Mouse (Mus musculus) testis, postnatal 10 days (tissue): Measurements from ENCODE around the gene Kbtbd12.

Experiments
- DNase-seq: peaks from one replicate; pipeline ENCODE4 v3.0.0; 2021; ENCODE audit warnings: low spot score

The Kbtbd12 gene

DNA sequence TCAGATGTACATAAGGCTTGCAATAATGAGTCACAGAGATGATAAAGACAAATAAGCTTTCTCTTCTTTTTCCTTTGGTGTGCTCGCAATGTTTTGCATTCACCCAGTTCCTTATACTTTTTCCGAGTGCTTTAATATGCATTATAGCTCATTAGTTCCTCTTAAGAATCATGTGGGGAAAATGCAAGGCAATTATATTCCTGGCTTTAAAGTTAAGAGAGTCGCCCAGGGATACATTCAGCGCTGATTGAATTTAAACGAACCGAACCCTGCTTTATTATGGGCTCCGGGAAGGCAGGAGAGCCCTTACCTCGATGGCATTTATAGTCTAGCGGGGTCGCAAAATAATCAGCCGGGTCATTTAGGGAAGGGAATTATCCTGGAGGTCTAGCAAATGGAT lies 10.8 kb downstream of the Kbtbd12 start:
- DNase-seq = no peak

DNA sequence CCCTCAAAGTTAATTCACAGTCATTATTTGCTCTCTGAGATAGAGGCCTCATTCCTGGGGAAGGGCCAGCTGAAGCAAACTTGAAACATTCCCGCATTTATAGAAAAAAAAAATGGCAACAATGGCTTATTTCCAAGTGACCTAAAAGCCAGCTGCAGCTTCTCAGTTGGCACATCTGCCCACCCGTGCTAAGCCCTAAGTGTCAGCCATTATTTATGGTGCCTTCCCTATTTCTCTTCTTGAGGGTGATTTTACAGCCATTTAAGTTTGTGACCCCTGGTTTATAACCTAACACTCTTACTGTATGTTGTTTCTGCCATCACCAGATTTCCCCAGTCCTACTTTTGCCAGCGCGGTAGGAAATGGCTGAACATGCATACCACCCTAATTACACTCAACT lies 11.3 kb downstream of the Kbtbd12 start:
- no peak for DNase-seq

DNA sequence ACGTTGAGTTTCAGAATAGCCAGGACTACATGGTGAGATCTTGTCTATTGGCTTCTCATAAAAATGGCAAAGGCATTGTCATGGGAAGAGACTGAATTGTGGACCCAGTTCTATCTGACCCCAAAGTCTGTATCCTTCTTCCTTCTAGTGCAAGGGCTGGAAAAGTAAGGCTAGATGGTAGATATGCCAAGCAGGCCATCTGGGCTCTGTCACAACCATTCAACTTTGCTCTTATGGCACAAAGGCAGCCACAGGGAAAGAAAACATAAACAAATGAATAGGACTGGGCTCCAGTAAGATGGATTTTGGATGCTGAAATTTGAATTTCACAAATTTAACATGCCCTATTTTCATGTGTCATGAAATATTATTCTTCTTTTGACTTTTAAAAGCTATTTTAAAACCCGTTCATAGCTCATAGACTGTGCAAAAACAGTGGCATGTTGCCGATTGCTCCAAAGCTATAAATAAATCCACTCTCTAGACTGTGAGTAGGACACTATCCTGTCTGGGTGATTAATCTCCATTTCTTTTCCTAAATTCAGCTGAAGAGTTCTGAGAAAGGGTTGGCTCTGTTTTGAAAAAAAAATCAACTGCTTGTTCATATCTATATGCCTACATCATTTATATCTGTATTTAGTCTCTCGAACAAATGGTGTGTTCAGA lies 15.8 kb downstream of the Kbtbd12 start:
- DNase-seq = no peak

DNA sequence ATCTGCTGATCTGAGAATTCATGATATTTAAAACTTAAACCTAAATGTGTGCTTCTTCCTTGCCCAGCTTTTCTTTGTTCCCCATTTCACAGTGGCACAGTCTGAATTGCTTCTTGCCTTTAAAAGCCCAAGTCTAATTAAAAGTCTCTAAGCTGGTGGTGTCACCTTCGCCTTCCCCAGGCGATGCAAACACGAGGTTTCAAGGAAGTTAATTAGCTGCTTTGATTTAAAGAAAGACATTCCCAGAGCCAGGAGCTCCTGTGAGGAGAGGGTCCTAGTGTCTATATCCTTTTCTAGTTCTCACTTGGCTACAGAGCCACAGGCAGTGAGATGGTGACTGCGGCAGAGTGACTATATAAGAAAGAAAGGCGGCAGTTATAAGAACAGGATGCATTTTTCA lies 18.2 kb downstream of the Kbtbd12 start:
- no peak for DNase-seq

DNA sequence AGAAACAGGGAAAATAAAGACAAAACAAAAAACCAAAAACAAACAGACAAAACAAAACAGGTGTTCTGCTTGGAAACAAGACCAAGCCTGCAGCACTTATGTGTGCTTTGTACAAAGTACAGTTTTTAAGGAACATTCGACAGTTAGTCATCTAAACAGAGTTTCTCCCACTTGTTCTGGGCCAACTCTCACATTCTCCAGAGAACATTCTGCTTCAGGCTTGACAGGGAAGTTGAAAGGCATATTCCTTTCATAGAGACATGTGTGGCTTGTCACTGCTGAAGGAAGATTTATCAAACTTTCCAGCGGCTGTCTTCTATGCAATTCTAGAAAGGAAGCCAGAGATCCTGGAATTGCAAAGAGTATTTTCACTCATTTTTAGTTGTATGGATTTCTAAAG lies 22.4 kb downstream of the Kbtbd12 start:
- no peak for DNase-seq

DNA sequence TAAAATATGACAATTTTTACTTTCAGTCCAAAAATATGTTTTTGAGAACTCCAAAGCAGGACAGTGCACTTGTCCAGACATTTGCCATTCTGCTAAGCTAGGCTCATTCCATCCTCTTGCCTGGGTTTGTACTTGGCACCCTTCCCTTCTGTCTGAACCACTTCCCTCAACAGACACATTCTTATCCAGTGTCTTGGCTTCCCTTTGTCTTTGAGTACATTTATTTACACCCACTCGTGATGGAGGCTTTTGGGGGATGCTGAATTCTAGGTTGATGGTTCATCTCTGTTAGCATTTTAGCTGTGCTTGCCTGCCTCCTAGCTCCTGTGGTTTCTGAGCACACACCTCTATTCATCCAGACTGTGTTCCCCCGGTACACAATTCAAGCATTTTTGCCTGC lies 31.3 kb downstream of the Kbtbd12 start:
- no peak for DNase-seq

DNA sequence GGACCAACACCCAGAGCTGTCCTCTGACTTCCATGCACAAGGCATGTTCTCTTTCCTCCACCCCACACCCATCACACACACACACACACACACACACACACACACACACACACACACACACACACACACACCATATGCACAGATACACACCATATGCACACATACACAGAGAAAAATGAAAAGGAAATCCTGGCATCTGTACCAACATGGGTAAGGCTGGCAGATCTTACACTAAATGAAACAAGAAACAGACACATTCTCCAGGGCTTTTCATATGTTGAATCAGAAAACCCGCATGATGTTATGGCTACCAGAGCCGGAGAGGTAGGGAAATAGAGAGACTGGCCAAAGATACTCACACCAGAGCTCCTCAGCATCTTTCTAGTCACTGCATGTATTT lies 32.0 kb downstream of the Kbtbd12 start:
- DNase-seq = no peak

DNA sequence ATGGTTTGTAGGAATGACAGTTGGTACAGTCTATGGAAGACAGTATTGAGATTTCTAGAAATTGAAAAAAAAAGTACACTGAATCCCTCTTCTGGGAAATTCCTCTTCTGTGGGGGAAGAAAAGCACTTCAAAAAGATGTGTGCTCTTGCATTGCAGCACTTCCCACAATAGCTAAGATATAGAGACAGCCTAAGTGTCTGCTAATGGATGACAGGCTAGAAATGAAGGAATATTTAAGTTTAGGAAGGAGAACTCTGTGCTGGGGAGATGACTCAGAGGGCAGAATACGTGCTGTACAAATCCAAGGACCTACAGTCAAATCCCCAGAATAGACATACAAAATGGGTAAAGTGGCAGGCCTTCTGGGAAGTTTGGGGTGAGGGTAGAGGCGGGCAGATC lies 32.5 kb downstream of the Kbtbd12 start:
- DNase-seq = no peak

DNA sequence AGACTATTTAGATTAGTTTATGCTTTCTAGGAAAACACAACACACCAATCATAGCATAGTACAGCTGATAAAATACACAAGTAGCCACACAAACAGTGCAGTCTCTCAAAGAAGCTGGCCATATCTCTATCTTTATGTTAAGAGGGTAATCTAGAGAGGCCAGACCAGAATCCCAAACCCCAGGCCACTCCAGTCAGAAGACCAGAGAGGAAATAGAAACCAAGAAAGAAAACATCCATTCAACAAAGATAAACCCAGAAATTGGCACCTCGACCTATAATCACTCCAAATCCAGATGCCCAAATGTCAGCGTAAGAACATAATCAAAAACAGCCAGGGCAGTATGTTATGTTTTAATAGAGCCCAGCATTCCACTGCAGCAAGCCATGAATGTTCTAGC lies 41.6 kb downstream of the Kbtbd12 start:
- no peak for DNase-seq

DNA sequence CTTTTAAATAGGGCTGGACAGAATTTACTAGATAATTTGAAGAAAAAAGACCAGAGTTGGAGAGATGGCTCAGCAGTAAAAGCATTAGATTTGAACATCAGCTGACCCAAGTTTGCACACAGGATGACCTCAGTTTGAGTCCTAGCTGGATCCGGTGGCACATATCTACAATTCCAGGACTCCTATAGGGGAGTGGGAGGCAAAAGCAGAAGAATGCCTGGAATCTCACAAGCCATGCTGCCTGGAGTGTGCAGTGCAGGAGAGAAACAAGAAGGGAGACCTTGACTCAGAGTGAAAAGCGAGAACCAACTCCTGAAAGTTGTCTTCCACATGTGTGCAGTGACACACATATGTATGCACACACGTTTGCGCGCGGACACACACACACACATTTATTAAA lies 45.4 kb downstream of the Kbtbd12 start:
- peak; percentile 27 for DNase-seq

DNA sequence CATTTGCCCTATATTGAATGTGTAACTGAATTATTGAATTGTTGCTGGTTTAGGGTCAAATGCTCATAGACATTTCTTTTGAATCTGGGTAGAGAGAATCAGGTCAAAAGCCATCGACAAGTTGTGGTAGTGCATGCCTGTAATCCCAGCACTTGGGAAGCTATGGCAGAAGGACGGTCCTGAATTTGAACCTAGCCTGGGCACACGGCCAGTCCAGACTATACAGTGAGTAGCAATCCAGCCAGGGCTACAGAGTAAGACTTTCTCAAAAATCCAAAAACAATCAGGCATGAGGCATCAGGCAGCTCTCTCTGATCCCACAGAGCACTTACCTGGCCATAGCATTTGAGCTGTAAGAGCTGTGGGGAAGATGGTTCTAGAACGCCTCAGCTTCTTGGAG lies 47.5 kb downstream of the Kbtbd12 start:
- peak; percentile 26 for DNase-seq

DNA sequence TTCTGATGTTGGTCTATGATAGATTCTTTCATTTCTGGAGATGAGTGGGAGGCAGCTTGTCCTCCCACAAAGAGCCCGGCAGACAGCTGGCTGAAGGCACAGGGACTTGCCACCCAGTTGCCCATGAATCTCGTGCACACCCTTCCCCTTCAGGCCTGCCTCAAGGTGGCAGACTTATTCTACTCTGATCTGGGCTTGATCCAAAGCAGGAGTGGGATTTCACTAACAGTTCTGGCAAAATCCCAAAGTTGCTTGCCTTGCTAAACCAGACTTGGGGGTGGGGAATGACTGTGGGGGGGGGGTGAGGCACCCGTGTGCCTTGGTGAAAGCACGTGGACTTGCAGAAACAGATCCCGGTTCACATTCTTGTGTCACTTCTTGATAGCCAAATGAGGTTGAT lies 48.2 kb downstream of the Kbtbd12 start:
- peak; percentile 36 for DNase-seq

DNA sequence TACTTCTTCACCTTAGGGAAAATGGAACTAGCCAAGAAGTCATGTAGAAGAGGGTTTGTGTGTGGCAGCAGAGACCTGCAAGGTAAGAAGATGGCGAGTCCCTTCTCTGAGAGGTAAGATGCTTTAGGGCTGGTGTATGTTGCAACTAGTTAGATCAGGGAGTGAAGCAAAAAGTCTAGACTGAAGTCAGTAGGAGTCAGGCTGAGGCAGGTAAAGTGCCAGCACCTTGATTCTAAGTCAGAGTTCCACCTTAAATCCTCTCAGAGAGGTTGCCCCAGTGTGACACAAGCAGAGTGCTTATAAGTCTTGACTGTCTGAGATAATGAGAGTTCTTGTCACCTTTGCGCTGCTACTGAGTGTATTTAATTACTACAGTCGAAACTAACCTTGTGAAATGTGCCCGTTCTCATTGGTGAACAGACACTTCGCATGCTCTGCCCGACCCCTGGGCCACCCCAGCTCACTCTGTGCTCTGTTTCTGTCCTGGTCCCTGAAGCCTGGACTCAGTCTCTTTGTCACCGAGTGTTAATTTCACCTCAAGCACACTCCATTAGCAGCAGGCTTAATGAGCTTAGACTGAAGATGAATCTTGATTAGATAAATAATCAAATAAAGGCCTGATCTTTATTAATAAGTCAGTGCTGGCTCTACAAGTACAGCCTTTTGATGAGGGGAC lies 49.0 kb downstream of the Kbtbd12 start:
- no peak for DNase-seq

DNA sequence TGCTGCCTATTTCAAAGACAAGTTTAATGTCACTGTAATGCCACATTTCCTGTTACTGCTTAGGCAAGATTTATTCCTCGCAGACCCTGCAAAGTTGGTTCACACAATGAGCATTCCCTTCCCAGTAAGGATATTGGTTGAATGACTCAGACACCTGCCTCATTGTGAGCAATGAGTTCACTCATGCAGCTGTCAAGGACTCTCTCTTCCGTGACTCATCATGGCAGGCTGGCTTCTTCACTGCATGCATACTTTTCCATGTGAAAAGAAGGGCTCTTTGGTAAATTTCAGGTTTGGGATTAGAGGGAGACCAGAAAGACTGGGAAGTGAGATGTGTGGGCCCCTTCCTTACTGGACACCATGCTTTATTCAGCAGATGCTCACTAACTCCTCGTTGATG lies 50.7 kb downstream of the Kbtbd12 start:
- no peak for DNase-seq

DNA sequence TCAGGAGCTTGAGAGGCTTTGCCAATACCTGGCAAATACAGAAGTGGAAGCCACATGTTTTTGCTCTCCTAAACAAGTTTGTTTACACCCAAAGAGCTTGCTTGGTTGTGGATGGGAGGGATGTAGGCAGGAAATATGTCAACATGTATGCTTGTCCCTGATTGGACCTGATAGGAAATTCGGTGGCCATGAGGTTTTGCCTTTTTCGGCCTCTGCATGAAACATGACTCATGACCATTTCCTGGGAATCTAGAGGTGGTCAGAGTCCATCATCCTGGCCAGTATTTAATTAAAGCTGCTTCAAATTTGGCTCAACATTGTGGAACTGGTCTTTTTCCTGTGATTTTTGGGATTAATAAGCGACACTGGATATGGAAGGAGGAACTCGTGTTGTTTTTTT lies 53.8 kb downstream of the Kbtbd12 start:
- DNase-seq = no peak

DNA sequence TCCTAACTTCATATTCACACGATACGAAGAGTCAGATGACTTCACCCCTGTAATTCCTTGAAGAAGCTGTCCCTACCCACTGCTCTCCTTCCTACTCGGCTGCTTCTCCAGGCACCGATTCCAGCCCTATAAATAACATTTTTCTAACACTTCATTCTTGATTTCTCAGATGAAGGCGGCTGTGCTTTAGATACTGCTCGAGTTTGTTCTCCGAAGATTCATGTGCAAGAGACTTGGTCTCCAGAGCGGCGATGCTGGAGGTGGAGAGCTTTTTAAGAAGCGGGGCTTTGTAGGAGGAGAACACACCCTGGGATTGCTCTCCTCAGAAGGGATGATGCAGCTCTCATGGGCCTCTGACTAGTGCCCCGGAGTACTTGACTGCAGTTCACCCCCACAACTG lies 61.3 kb downstream of the Kbtbd12 start:
- no peak for DNase-seq

DNA sequence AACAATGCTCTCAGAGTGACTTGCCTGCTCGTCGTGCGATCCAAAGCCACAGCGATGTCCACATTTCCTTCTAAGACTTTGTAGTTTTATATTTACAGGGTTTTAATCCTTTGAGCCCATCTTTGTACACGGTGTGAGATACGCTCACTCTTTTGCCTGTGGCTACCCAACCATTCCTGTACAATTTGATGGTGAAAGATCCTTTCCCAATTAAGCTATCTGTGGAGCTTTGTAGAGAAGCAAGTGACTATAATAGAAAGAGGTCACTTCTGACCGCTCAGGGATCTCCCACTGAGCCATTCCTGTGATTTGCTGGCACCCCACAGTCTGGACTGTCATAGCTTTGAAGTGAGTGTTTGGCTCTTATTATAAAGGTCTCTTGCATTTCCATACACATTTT lies 71.1 kb downstream of the Kbtbd12 start:
- no peak for DNase-seq

DNA sequence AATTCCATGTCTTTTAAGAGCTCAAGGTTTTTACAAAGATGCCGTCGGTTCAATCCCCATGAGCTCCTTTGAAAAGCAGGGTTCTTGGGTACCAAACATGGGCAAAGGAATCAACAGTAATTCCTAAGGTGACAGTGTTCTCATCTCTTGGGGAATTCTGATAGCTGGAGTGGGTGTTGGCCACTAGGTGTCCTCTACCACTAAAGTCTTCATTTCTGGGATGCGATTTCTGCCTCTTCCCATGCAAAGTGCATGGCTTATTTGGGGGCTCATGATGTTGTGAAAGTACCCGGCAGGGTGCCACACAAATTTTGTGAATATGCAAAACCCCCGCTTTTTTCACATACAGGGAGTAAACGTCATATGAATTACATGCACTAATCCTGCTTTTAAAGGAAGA lies 72.7 kb downstream of the Kbtbd12 start:
- no peak for DNase-seq

DNA sequence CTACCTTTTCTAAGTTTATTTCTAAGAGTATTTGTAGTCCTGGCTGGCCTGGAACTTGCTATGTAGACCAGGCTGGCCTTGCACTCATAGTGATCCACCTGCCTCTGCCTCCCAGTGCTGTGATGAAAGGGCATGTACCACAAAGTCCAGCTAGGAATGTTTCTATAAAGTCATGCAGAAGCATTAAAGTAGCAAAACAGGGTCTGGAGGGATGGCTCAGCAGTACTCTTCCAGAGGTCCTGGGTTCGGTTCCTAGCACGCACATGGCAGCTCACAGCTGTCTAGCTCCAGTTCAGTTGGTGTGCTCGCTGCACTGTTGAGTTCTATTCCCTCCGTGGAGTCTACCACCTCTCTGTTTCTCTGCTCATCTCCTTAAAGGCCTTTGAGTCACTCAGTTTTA lies 77.6 kb downstream of the Kbtbd12 start:
- DNase-seq = peak; percentile 14

DNA sequence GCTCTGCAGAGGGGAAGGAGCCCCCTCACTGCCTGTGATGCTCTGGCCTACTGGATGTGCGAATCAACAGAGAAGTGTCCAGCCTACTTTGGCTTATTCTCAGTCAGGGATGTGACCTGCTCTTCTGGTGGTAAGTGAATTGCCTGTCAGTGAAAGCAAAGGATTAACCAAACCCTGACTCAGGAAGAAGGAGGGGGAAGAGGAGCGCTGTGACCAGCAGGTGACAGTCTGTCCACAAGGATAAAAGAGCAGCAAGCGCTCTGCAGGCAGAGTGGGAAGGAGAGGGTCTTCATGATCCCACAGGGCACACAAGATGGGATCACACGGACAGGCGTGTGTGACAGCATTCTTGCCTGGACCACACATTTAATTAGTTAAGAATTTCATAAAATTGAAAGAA lies 78.1 kb downstream of the Kbtbd12 start:
- peak; percentile 35 for DNase-seq

DNA sequence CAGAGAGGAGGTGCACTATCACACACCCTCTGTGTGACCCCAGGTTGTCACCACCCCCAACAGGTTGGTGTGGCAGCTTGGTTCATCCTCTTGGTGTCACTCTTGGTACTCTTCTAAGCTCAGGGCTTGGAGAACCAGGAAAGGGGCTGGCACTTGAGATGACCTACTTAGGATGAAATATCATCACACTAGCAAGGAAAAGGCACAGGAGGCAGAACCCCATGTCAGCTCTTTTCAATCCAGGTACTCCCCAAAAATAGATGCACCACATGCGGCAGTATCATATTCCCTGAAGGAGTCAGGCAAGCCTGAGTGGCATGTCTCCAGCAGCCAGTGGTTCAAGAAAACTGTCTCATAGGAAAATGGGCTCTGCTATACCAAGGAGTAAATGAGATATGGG lies 79.7 kb downstream of the Kbtbd12 start:
- DNase-seq = peak; percentile 28

DNA sequence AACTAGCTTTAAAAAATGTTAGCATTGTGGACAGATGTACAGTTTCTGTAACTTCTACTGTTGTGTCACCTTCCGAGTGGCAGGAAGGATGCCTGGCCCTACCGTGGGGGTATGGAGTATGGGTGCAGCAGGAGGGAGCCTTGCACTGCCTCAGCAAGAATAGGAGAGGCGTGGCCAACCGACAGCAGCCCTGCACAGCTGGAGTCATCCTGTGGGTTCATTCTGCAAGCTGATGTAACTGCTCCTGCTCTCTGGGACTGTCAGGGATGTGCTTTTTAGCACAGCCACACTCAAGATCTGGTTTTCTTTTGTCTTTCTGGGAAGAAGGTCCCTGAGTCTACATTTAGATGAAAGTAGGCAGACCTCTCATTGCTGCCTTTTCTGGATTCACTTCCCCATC lies 80.2 kb downstream of the Kbtbd12 start:
- DNase-seq = peak; percentile 30

DNA sequence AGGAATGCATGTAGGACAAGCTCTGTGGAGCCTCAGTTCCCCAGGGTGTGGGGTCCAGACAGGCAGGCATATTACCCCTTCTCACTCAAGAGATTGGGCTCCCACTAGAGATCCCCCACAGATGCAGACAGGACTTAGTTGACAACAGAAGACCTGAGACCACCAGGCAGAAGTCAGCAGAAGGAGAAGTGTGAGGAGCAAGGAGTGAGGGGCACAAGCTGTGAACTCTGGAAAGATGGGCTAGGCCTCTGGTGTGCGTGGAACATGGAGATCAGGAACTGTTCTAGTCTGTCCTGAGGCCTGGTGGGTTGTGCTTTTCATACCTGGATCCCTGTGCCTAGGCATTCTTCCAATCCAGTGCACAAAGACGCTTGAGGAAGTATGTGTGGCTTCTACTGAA lies 87.8 kb downstream of the Kbtbd12 start:
- DNase-seq = peak; percentile 17

DNA sequence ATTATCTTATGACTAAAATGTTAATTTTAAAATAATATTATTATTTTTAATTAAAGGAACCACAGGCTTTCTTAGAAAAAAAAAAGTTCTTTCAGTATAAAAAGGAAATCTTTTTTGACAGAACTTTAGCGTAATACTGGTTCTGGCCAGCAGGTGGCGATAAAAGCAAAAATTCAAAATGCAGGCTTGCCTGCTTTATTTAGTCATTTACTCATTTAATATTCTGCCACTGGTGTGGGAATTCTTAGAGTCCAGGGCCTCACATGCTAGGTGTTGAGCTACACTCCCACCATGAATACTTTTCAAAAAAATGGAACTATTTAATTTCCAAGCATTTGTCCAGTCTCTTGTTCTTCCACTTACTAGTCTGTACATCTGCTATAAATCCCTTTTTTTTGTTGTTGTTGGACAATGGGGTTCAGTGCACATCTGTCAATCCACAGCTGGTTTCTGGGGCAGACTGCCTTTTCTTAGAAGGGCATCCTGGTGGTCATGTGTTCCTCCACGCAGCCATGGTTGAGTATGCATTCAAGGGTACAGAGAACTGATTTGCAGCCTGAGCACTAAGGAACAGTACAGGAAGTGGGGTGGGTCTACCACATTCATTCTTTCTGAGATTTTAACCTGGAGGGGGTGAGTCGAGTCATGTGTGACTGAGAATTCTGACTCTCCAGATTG lies 88.5 kb downstream of the Kbtbd12 start:
- peak; percentile 87 for DNase-seq
